Mouse (Mus musculus) olfactory bulb, adult 2 months (tissue): Measurements from ENCODE around the gene Glb1l2.

Experiments
- CTCF ChIP-seq: fragments of 200-500 bp; IDR thresholded peaks from 2 replicates; pipeline ENCODE4 v1.5.1; 2012; ENCODE audit warnings: low read depth, mild to moderate bottlenecking, low read length, moderate library complexity; ENCODE audit not compliant: insufficient read depth
- POLR2A ChIP-seq: fragments of 200-500 bp; IDR thresholded peaks from 2 replicates; pipeline ENCODE4 v1.6.1; 2012; ENCODE audit warnings: mild to moderate bottlenecking, low read depth, low read length, moderate library complexity; ENCODE audit not compliant: insufficient read depth

DNA sequence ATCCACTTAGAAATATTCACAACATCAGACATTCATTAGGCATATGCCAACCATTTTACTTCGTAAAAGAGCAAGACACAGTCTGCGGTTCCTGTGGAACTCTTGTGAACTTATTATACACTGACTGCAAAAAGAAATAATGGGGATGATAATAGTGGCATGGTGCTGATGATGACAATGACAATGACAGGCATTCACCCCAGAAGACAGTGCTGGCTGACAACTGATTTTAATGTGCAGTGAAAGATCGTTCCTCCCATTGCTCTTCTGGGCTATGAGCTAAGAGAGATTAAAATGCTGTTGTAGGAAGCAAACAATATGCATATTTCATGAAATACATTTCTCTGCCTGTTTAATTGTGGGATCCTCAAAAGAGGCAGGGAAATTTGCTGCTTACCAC is 80.6 kb downstream of the Glb1l2 start:
- TF ChIP-seq POLR2A: no peak
- no peak for TF ChIP-seq CTCF
